Mouse (Mus musculus) megakaryocyte-erythroid progenitor cell, adult 5-6 weeks (primary cell): ENCODE measurements around the gene Rasa4. TPM values are rescaled to one million over a fixed set of nuclear protein-coding genes. Genes with fewer than 3 reads are reported as not detected.
"Not testable (repeated sequence)": the region's sequence is repeated elsewhere in the genome, so short reads cannot be mapped to it uniquely, and the experiment has no call there.

Experiments used
- ATAC-seq: replicated peaks from 2 replicates; pipeline ENCODE4 v1.8.0; 2016; ENCODE audit warnings: mild to moderate bottlenecking, inconsistent platforms; ENCODE audit not compliant: severe bottlenecking, poor library complexity, low FRiP score, low TSS enrichment
- total RNA-seq, 2 experiments: library from RNA; stranded (forward) in 1 of 2; stranded (reverse) in 1 of 2; fragments of 200-1000, 215-1000 nt in 1 of 2; fragments of >200 nt in 1 of 2; fragmentation: Nextera tagmentation in 1 of 2; gene quantifications; 2 replicates each; pipeline ENCODE4 v1.2.3; 2014 to 2017

Gene Rasa4
- total RNA-seq, 2 experiments from 2014 or later = 2.1 to 3.9 TPM

DNA sequence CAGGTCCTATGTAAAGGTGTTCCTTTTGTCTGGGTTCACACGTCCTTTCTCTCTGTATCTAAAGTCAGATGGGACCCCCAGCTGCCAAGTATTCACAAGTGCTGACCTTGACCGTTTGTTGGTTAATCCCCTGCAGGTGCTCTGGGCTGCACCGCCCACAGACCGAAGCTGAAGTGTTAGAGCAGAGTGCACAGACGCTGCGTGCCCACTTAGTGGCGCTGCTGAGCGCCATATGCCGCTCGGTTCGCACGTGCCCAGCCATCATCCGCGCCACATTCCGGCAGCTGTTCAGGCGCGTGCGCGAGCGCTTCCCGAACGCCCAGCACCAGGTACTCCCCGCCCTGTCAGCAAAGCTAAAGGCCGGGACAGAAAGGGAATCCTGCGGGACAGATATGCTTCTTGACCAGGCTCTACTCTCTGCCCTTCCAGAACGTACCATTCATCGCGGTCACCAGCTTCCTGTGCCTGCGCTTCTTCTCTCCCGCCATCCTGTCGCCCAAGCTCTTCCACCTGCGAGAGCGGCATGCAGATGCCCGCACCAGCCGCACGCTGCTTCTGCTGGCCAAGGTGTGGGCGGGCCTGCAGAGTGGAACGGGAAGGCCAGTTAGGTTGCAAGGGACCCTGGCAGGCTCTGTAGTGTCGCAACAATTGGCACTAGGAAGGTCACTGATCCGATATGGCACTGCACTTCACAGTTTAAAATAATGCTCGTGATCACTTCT lies 18.5 kb downstream of the Rasa4 start:
- ATAC-seq = peak; percentile 90

DNA sequence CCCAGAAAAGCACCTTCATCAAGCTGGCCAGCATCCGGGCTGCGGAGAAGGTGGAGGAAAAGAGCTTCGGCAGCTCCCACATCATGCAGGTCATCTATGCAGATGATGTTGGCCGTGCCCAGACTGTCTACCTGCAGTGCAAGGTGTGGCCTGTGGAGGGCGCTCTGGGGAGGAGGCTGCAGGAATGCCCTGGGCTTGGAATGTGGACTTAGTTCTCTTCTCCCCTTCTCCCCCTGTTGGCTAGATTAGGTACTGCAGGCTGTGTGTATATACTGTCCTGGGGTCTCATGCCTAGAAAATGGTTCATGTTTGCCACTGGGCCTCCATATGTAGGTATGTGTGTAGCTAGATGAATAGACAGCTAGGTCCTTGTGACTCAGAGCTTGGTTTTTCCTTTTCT lies 20.8 kb downstream of the Rasa4 start:
- ATAC-seq = peak; percentile 16; the same call in 1 of the 2 replicates

DNA sequence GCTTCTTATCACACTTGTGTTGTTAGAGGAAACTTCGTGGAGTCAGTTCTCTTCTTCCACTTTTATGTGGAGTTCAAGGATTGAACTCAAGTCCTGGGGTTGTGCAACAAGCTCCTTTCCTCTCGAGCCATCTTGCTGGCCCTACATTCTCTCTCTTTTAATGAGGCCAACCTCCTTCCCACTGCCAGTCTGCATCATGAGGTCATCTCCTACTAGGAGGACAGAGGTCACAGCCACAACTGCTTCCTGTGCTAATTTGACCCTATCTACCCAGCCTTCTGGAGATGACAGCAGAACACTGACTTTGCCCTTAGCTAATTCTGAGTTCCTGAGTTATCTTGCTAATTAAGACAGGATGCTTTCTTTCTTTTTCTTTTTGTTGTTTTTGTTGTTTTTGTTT lies 24.8 kb downstream of the Rasa4 start:
- ATAC-seq = no peak

DNA sequence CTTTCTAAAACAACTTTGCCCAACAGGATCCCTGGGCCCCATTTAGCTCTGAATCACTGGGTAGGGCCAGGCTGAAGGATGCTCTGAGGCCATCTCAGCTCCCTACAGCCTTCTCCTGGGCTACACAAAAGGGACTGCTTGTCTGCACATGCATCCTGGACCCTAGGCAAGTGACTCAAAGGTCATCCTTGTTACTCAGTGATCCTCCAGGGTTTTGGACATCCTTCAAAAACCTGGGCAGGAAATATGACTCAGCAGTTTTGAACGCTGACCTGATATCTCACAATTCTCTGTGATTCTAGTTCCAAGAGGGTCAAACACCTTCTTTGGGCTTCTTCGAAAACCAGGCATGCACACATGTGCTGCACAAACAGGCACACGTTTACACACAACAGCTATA lies 25.3 kb downstream of the Rasa4 start:
- ATAC-seq = no peak

DNA sequence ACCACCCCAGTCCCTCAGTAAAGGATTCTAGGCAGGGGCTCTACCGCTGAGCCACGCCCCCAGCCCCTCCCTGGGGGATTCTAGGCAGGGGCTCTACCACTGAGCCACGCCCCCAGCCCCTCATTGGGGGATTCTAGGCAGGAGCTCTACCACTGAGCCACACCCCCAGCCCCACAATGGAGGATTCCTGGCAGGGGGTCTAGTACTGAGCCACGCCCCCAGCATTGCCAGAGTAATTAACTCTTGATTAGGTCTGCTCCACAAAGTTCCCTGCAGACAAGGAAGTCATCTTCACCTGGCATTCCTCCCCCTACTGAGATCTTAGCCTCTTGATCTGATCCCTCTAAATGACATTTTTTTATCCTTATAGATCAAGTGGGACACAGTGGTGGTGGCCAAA lies 29.8 kb downstream of the Rasa4 start:
- ATAC-seq = not testable (repeated sequence)

DNA sequence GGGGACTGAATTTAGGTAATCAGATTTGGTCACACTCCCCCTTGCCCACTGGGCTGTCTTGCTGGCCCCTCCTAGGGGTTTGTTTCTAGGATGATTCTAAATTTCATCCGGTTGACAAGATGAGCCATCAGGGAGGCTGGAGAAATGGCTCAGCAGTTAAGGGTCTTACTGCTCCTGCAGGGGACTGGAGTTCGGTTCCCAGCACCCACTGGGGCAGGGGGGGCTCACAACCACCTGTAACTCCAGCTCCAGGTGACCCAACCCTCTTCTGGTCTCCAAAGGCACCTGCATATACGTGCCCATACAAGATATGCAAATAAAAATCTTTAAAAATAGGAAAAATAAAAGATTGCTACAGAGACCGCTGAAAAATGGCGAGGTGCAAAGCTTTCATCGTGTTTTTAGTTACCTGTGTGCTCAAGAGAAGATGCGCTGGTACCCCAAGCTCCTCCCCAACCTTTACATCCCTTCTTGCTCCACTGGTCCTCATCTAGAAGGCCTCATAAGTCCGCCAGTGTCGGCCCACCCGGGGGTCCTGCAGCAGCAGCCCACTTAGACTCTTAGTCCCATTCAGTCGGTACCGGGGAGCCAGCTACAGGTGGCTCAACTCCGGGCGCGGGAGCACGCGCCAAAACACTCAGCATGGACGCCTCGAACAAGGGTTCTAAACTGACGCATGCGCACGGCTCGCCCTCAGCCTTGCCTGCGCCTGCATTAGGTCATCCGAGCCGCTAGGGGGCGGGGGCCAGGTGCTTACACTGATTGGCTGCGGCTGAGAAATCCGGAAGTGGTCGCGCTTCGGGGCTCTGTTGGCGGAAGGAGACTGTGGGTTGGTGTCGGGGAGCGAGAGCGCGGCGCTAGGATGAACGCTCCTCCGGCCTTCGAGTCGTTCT lies 32.4 kb downstream of the Rasa4 start, which contains the start of gene Polr2j:
TSS of gene Polr2j (plus strand) at position 741 of the 893 bp plus-strand sequence.
- peak; percentile 93 for ATAC-seq

DNA sequence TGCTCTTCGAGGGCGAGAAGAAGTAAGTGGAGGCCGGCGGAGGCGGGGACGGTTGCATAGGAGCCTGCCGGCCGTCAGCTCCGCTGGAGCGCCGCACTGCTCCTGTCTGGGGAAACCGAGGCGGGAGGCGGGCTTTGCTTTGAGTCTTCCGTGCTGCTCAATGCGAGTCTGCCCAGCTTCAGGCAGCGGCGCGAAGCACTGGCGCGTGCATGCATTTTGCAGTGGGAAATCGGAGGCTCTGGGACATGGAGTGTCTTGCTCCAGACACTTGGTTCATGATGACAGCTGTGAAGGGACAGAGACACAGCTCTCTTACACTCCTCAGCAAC lies 33.0 kb downstream of the Rasa4 start:
- peak; percentile 61 for ATAC-seq

DNA sequence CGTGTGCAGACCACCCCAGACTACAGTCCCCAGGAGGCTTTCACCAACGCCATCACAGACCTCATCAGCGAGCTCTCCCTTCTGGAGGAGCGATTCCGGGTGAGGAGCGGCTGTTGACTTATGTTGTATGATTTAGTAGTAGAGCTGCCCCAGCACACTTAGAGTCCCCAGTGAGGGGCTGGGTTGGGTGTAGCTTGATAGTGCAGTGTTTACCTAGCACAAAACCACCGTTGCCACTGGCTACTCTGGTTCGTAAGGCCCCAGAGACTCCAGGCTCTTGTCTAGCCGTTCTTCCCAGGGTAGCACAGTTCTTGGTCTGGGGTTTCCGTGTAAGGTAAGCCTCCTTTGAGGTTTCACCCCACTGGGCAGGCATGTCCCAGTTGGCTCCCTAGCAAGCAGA lies 38.4 kb downstream of the Rasa4 start:
- ATAC-seq = no peak

DNA sequence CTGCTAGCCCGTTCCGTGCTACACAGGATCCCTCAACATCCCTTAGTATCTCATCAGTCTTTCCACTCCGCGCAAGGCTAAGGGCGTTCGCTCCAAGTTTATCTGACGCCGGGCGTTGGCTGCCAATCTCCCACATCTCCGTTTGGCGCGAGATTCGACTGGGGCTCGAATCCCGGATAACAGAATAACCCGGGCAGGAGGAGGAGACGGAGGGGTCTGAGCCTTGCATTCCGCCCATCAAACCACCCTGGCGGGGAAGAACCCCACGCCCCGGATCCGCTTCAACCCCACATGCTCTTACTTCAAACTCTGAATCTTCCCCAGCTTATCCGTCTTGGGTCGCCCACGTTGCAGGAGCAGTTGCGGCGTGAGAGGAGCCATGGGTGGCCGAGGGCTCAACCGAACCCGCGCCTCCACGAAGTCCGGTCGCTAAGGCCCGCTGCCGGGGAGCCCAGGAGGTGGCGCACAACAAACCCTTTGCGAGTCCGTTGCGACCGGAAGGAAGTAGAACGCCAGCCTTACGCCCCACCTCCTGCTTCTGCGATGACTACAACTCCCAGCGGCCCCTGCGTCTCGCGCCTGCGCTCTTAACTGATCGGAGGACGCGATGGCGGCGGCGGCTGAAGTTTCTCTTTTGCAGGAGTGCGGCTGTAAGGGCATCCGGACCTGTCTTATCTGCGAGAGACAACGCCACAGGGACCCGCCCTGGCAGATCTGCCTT lies 52.0 kb downstream of the Rasa4 start, which contains the start of the genes Lrwd1 and Alkbh4:
TSS of gene Lrwd1 (minus strand) at position 504 of the 721 bp plus-strand sequence.
TSS of gene Alkbh4 (plus strand) at position 576 of the 721 bp plus-strand sequence.
- peak; percentile 85 for ATAC-seq

DNA sequence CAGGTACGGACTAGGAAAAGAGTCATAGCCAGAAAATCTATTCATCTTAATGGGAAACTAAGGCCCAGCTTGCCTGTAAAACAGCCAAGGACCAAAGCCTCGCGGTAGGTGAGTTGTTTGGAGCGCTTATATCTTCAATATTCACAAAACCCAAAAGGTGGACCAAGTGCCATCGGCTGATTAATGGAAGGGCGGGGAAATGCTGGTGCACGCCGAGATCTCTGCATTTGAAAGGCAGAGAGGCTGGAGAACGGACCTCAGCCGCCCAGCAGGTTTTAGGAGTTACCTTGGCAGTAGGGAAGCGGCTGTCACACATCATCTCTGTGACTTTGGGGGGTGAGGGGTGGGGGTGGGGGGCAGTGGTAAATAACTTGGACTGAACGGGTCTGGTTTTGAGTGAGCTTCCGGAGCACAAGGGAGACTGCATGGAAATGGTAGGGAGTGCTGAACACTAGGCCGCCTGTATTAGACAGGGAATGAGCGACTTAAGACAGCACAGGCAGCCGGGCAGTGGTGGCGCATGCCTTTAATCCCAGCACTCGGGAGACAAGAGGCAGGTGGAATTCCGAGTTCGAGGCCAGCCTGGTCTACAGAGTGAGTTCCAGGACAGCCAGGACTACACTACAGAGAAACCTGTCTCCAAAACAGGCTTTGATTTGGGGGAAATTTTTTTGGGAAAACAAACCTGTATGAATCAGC lies 52.7 kb downstream of the Rasa4 start:
- ATAC-seq = no peak; the same call in 1 of the 2 replicates

DNA sequence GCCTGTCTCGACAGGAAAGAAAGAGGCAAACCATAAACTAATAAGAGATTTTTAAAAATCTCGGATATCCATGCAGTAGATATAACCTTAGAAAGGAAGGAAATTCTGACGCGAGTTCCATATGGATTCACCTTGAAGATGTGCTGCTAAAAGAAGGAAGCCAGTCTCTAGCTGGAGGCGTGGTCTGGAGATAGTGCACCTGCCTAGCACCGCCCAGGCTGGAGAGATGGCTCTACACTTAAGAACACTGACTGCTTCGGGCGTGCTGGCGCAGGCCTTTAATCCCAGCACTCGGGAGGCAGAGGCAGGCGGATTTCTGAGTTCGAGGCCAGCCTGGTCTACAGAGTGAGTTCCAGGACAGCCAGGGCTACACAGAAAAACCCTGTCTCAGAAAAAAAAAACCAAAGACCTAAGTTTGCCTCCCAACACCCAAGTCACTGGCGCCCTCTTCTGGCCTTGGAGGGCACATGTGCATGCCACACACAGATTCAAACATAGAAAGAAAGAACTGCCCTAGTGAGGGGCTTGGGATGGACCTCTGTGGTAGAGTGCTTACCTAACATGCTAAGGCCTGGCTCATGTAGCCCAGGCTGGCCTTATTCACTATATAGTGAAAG lies 54.0 kb downstream of the Rasa4 start:
- 0 out of 2 replicates have a peak, but pooled peaks have one; percentile 31 for ATAC-seq

DNA sequence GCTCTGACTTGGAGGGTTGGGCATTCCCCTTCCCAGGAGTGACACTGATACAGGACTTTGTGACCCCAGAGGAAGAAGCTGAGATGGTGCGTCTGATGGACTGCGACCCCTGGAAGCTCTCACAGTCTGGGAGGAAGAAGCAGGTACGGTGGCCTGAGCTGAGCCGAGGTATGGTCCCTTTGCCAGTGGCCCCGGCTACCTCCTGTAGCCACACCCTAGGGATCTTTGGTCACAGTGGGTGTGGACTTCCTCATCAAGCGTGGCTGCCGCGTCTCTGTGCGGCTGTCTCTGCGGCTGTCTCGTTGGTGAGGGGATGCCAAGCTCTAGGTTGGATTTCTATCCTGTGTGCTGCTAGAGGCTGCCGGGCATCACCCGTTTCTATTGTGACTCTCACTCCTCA lies 55.7 kb downstream of the Rasa4 start:
- ATAC-seq = no peak

DNA sequence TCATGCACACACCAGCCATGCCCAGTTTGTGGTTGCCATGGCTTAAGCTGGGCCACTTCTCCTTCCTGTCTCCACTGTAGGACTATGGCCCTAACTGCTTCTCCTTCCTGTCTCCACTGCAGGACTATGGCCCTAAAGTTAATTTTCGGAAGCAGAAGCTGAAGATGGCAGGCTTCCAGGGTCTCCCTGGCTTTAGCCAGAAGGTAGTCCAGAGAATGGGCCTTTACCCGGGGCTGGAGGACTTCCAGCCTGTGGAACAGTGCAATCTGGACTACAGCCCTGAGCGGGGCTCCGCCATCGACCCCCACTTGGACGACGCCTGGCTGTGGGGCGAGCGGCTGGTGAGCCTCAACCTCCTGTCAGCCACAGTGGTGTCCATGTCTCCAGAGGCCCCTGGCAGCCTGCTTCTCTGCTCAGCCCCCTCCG lies 56.4 kb downstream of the Rasa4 start:
- ATAC-seq = no peak

DNA sequence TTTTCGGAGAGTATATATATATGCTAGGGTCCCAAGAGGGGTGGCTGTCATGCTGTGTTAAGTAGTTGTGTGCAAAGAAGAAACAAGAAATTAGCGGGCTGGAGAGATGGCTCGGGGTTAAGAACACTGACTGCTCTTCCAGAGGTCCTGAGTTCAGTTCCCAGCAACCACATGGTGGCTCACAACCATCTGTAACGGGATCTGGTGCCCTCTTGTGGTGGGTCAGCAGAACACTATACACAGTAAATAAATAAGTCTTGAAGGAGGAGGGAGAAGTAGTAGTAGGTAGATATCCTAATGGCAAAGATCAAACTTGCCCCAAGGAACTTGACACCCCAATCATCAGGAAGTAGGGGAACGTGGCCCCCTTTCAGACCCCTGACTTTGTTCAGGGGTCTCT lies 59.0 kb downstream of the Rasa4 start:
- ATAC-seq = no peak

DNA sequence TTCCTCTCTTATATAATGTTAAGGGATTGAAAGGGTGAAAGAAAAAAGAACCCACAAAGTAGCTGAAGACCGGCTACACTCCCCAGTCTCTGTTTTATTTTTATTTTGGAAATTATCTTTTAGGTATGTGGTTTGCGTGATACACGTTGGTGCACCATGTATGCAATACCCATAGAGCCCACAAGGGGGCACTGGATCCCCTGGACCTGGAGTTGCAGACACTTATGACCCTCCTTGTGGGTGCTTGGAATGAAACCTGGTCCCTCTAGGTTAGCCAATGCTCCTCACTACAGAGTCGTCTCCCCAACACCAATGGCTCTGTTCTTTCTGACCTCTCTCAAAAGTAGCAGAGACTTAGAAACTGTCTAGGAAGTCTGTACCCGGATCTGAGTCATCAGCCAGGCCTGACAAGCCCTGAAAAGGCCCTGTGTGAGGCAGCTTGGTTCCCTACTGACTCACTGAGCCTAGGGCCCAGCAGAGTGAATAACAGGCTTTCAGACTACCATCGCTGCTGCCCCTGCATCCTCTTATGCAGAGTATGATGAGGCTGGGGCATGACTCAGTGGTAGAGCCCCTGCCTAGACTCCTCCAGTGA lies 59.5 kb downstream of the Rasa4 start:
- no peak for ATAC-seq

DNA sequence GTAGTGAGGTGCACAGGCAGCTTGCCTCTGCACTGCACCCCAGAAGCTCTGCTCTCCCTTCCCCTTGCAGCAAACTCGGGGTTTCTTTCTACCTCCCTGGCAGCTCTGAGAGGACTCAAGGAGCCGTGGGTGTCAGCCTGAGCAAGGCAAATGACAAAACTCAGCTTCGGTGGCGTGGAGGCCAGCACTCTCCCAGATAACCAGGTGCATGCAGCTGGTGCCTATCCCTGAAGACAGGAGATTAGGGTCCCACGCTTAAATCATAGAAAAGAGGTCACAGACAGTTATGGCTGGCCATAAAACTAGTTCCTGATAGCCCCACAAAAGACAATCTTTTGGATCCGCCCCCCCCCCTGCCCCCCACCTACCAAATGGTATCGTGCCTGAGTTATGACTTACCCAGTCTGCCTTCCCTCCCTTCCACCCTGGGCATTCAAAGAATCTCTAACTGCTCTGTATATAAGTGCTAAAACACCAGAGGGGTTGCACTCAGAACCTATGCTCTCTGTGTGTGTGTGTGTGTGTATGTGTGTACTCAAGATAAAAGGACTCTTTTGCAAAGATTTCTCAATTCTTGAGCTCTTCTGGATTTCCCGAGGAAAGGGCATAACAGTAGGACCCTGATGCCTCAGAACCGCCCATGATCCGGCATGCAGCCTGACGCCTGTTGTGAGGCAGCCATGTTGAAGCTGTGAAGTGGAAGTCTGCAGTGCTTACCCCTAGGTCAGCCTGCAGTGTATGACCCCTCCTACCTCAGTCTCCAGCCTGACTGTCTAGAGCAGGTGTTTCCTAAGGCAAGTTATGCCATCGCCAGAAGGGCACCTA lies 61.1 kb downstream of the Rasa4 start:
- peak; percentile 65 for ATAC-seq

DNA sequence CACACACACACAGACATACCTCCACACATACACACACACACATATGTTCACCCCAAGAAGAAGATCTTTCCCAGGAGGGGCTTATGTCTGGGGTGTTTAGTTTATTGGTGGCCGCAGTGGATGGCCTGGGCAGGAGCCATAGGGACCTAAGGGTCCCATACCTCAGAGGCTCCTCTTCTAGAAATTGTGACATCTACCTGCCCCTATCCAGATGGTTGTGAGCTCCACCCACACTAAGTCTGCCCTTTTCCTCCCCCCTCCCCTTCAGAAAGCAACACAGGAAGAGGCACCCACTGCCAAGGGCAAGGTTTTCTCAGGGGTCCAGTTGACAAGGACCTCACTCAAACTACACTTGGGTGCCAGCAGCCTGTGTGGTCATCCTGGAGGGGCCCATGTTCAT lies 63.2 kb downstream of the Rasa4 start:
- ATAC-seq = no peak

DNA sequence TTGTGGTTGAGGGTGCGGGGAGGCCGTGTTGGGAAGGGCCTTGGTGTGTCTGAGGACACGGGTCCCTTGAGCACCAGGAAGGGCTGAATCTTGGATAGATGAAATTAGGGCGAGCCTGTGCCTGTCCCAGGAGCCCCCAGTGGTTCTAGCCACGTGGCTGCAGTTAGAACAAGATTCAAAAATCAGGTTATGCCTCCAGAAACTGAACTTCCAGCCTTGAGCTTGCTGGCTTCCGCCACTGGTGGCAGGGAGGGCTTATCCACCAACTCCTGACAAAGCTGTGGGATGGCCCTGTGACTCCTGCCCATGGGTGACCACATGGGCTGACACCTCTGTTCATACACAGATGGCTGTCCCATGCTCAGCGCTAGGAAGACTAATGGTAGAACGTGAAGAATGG lies 64.0 kb downstream of the Rasa4 start:
- ATAC-seq = no peak
